Mouse (Mus musculus): Measurements from ENCODE around the gene Hnrnpa1.
A peak's percentile ranks its signal among the peaks of the same experiment; 100 is the strongest.

The Hnrnpa1 gene

DNA sequence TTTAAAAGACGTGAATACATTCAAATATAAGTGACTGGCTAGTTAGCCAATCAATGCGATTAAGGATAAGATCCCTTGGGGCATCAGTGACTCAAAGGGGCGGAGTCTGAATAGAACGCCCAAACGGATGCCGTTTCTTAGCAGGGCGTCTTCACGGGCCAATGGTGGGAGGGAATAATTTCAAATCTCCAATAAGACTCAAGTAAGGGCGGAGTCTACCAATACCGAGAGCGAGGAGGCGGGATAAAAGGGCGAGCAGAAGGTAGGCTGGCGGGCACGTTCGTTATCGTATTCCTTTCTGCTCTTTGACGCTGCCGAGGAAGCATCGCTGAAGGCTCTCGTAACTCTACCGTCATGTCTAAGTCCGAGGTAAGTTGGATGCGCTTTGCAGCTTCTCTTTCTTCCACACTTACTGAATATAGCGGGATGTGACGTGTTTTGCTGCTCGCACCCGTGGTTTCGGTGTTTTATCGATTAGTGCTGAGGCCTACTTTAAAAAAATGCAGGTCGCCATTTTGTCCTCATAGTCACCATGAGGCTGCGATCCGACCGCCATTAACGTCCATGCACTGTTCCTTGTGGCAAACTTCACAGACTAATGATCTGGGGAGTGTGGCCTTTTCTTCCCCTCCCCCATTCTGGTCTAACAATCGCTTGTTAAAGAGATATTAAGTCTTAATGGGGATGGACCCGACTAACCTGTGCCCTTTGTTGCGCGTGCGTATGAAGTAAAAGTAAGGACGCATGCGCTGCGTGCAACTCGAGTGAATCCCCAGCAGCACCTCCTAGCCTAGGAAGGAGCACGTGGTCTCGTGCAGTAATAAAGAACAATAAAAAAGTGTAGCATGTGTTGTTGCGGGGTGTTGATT is at the start of gene Hnrnpa1:
Hnrnpa1 (plus strand) TSS at position 273 of the 869 bp plus-strand sequence.
- peak; percentile 88 for ATAC-seq (ENCODE audit: low TSS enrichment)

DNA sequence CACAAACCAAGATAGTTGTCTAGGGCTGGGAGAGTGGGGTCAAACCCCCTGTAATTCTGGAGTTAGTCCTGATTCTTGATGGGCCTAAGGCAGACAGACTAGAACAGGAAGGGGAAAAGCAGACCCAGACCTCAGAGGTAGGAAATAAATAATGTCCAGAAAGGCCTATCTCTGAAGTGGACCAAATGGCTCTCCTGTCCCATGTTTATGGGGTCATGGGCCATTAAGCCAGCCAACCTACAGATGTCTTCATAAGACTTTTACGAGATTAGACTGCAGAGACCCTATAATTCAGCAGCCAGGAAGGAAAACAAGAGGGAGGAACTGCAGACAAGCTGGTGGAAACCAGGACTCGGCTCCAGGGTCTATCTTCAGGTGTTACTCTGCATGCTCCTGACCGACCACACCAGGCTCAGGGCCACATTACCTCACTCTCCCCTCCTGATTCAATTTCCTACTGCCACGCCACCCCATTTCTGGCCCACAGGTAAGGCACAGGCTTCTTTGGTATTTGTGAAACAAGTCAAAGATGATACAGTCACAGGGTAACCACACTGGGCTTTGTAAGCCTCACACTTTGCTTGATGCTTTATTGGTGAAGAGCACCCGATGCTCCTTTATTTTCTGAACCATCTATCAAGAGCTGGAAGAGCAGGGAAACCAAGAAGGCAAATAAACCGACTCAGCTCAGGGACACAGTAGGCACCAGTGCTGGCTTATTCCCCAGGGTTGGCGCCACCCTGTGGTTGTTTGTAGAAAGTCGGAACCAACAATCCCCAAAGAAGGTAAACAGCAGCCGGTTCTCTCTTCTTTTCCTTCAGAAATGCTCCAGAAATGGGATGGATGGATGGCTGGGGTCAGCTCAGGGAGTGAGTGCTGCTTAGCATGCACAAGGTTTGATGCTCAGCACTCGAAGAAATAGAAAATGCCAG is 49.4 kb upstream of the Hnrnpa1 start:
- peak; percentile 69 for ATAC-seq (ENCODE audit: low TSS enrichment)

DNA sequence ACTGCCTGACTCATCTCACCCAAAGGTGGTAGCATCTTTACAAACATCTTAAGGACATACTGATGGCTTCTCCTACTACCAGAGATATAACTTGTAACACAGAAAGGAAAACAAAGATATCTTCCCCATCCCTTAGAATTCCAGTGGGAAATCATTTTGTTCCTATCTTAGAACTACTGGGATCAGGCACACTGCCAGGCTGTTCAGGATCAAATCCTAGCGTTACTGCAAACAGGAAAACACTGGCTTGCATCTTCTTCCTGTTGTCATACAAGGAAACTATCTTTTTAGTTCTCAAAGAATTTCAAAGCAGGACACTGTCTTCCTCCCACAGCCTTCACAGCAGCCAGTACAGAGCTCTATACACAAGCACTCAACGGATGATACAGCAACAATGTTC is 46.6 kb upstream of the Hnrnpa1 start:
- ATAC-seq (ENCODE audit: low TSS enrichment) = no peak

DNA sequence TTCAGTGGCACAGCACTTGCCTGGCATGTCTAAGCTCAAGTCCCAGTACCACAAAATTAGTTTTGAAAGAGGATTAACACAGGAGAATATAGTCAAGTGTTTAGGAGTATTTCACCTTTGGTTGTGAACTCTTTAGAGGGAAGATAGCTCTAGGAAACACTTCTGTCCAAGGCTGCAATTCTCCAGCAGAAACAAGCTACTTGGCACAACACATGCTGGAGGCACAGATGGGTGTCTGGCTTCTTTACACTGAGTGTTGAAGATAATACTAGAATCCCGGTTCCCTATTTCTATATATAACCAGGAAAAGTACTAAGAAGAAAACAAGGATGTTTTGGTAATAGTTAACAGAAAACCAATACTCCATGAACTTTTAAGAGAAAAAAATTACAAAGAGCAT is 43.4 kb upstream of the Hnrnpa1 start:
- ATAC-seq (ENCODE audit: low TSS enrichment) = peak; percentile 58; the same call in 1 of the 2 replicates

- ATAC-seq (ENCODE audit: low TSS enrichment) = no peak
Measured at GRCm38 (mm10) chr15:103197785-103198184, 42.4 kb upstream of the Hnrnpa1 start.

GRCm38 (mm10) chr15:103202088-103202793 is 38.0 kb upstream of the Hnrnpa1 start:
- no peak; the same call in 1 of the 2 replicates for ATAC-seq (ENCODE audit: low TSS enrichment)

DNA sequence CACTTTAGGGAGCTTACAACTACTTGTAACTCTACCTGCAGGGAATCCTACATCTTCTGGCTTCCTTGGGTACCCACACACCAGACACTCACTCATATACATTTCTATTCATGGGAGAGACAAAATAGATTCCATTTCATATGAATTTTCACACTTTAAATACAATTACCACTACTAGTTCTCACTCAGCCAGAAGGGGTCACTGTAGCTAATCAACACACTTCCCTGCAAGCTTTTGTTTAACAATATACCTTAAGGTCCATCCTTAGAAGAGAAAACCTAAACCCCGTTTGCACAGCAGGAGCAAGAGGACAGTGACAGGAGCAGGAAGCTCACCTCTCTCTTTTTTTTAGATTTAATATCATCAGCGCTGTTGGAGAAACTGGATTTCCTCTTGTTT is 35.1 kb upstream of the Hnrnpa1 start:
- no peak; the same call in 1 of the 2 replicates for ATAC-seq (ENCODE audit: low TSS enrichment)

GRCm38 (mm10) chr15:103214149-103214548 is 26.1 kb upstream of the Hnrnpa1 start:
- ATAC-seq (ENCODE audit: low TSS enrichment) = no peak; the same call in 1 of the 2 replicates

DNA sequence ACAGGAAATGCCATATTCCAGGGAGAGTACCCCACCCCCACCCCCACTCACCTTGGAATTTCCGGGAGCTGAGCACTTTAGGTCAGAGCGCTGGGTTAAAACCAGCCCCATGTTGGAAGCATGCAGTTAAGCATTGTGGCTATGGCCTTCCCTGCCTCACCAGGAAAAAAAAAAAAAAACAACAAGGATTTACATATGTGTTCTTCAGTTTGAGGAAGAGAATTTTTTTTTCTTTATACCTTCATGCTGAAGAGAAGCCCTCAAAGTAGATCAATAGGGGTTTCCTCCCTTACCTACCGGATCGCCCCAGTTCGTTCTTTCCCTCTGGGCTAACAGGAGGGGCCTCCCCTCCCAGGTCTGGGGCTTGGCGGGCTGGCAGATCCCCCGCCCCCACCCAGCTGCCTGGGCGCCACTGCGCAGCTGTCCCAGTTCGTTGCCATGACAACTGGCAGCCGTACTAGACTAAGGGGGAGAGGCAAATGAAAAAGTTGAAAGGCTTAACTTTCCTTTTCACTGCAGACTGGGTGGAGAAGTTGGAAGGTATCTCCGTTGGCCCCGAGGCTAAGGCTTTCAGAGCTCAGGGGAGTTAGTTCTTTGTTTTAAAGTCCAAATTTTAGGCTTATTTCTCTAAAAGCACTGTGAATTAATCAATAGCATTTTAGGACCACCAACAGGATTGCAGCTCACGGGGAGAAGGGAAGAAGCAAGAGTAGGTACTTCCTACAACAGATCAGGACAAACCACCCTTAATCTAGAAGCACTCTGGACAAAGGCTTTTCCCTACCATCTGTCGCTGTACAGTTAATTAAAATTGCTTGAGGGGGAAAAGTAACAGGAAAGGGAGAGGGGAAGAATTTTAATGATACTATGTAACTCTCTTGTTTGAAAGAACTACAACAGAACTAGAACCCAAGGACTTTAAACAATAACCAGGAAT is 25.0 kb upstream of the Hnrnpa1 start:
- ATAC-seq (ENCODE audit: low TSS enrichment) = peak; percentile 97

DNA sequence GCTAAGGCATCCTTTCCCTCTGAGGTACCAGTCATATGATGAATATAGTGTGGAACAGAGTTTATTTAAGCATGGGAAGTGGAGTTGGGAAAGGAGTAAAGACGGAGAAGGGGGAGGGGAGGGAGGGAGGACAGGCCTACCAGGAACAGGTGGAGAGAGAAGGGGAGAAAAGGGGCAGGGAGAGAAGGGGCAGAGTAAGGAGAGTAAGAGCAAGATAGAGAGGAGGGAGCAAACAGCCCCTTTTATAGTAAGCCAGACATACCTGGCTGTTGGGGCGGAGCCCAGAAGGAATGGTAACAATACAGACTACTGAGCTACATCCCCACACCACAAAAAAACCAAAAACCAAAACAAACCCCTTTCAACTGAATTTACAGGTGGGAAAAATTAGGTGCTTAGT is 24.2 kb upstream of the Hnrnpa1 start:
- ATAC-seq (ENCODE audit: low TSS enrichment) = no peak

- ATAC-seq (ENCODE audit: low TSS enrichment) = no peak
Measured at GRCm38 (mm10) chr15:103220785-103221184, 19.4 kb upstream of the Hnrnpa1 start.

- no peak for ATAC-seq (ENCODE audit: low TSS enrichment)
Measured at GRCm38 (mm10) chr15:103221386-103221785, 18.8 kb upstream of the Hnrnpa1 start.

GRCm38 (mm10) chr15:103224161-103224560 is 16.1 kb upstream of the Hnrnpa1 start:
- ATAC-seq (ENCODE audit: low TSS enrichment) = no peak

GRCm38 (mm10) chr15:103227022-103227421 is 13.2 kb upstream of the Hnrnpa1 start:
- no peak for ATAC-seq (ENCODE audit: low TSS enrichment)

GRCm38 (mm10) chr15:103227572-103227971 is 12.7 kb upstream of the Hnrnpa1 start:
- no peak for ATAC-seq (ENCODE audit: low TSS enrichment)

- ATAC-seq (ENCODE audit: low TSS enrichment) = no peak
Measured at GRCm38 (mm10) chr15:103228904-103229303, 11.3 kb upstream of the Hnrnpa1 start.

DNA sequence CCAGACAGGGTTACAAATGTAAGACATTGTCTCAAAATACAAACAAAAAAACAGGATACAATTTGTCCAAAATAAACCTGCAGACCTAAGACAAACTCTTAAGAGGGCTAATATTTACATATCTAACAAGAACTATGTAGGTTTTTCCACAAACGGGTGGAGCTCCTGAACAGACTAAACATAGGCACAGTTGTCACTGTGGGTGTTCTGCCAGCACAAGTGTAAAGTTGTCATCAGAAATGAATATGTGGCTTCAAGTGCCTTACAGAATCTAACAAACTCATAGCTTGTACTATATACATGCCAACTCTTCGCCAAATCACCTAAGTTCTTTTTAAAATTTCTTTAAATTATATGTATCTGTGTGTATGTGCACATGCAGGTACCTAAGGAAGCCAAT is 7.1 kb upstream of the Hnrnpa1 start:
- peak; percentile 90 for ATAC-seq (ENCODE audit: low TSS enrichment)

DNA sequence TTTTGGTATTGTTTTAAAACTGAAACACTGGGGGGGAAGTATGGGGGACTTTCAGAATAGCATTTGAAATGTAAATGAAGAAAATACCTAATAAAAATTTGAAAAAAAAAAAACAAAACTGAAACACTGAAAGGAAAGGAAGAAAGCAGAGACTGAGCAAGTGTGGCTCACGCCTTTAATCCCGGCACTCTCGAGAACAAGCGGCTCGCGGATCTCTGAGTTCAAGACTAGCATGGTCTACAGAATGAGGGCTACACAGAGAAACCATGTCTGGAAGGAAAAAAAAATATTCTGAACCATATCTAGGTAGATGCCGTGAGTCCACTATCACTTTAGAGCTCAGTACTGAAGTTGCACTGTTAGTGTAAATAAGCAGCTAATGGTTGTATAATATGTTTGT is 2.9 kb upstream of the Hnrnpa1 start:
- ATAC-seq (ENCODE audit: low TSS enrichment) = no peak

DNA sequence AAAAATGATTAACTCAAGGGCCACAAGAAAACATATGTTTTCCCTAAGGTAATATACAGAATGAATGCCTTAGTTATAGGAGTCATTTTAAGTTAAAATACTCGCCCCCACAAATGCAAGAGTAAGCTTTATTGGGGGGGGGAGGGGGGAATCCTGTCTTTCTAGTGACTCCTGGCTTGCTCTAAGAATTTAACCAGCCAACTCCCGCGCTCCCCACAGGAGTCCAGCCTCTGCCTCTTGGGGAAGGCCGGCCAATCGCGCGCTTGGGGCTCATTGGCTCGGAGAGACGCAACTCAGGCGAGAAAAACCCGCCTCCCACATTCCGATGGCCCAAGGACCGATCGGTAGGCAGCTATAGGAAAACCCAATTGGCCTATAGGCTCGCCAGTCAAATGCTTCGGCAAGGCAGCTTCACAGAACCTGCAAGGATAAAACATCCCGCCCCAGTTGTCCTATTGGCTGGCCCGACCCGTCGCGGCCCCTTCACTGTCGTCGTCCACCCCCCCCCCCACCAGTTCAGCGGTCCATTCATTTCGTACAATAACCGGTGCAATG is 1.0 kb upstream of the Hnrnpa1 start:
- peak; percentile 83 for ATAC-seq (ENCODE audit: low TSS enrichment)

- ATAC-seq (ENCODE audit: low TSS enrichment) = peak; percentile 81
Measured at GRCm38 (mm10) chr15:103239685-103240159, 510 bp upstream of the Hnrnpa1 start, which contains the start of gene Cbx5. Gene Cbx5, minus strand, starts transcription at chr15:103239816.

Measured in frontal cortex, adult (tissue).